Mouse (Mus musculus): ENCODE data around the gene Cpvl. TPM values are rescaled to one million over a fixed set of nuclear protein-coding genes. Genes with fewer than 3 reads are reported as not detected.

Cpvl gene
- polyA plus RNA-seq, 1 experiment from 2014 or later: 0.82 TPM

GRCm38 (mm10) chr6:53853546-53853945 is 124.9 kb downstream of the Cpvl start:
- Histone ChIP-seq H3K27ac (ENCODE audit: low read depth, low read length) (no peak overlapping the region), H3K27me3 (replicated peaks; ENCODE audit: control insufficient read depth, insufficient read depth, low read length) (no peaks in the 10 kb centered on the region), H3K4me3 (ENCODE audit: low read depth, low read length) (no peak overlapping the region), H3K9ac (ENCODE audit: low read depth, low read length) (no peak overlapping the region), H3K9me3 (ENCODE audit: control insufficient read depth) (no peaks in the 10 kb centered on the region), H3K36me3 (ENCODE audit: control insufficient read depth, insufficient read depth) (no peaks in the 10 kb centered on the region), H3K4me1 (replicated peaks; ENCODE audit: control insufficient read depth, insufficient read depth, low read length) (no peaks in the 10 kb centered on the region), H3K4me2 (replicated peaks; ENCODE audit: low read depth) (no peak overlapping the region)
- ATAC-seq: no peak
- WGBS: 40% methylated on average over 3 of the region's 3 CpGs
- TF ChIP-seq CTCF (IDR thresholded peaks at IDR 0.05; ENCODE audit: low read depth): no peak

DNA sequence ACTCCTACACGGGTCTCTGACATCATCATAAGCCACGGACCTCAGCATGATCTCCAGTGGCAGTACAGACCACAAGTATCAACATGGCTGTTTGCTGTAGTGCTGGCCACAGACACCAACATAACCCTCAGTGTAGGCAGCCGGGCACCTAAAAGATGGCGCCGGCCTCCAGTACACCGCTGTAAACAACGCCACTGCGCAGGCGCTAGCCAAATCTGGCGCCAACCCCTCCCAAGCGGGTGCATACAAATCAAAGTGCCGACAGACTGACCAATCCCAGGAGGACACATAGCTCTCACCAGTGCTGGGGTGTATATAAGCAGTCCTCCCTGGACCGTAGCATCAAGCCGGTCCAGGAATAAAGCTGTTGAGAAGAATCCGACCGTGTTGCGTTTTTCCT is 133.8 kb downstream of the Cpvl start:
- H3K9me3 ChIP-seq (ENCODE audit: control insufficient read depth): no peaks in the 10 kb centered on the region
- no peak for ATAC-seq
- WGBS: 95% methylated on average over 17 of the region's 17 CpGs
- no peak overlapping the region for H3K4me2 ChIP-seq (replicated peaks; ENCODE audit: low read depth)
- no peaks in the 10 kb centered on the region for H3K27me3 ChIP-seq (replicated peaks; ENCODE audit: control insufficient read depth, insufficient read depth, low read length)
- no peaks in the 10 kb centered on the region for H3K36me3 ChIP-seq (ENCODE audit: control insufficient read depth, insufficient read depth)
- H3K4me3 ChIP-seq (ENCODE audit: low read depth, low read length): no peak overlapping the region
- no peak overlapping the region for H3K27ac ChIP-seq (ENCODE audit: low read depth, low read length)
- TF ChIP-seq CTCF (IDR thresholded peaks at IDR 0.05; ENCODE audit: low read depth): no peak
- H3K4me1 ChIP-seq (replicated peaks; ENCODE audit: control insufficient read depth, insufficient read depth, low read length): no peaks in the 10 kb centered on the region
- H3K9ac ChIP-seq (ENCODE audit: low read depth, low read length): no peak overlapping the region

DNA sequence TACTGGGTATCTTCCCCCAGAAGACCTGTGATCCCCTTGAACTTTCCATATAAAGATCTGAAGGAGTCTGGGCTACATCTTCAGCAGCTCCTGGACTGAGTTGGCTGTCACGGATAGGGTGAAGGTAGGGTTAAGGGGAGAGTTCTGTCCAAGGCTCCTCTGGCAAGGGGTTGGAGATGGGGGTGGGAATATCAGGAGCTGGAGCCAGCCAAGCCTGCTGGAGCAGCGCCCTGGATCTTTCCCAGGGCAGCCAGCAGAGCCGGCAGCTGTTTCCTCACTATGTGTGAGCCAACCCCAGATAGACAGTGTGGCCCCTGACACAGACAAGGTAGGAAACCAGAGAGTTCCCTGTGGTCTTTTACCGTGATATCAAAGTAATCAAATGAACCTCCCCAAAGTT is 153.3 kb downstream of the Cpvl start:
- no peak for ATAC-seq

More for the DNA sequence above, 153.3 kb downstream of the Cpvl start:
- Histone ChIP-seq H3K4me3 (ENCODE audit: low read depth, low read length) (no peak overlapping the region), H3K36me3 (ENCODE audit: control insufficient read depth, insufficient read depth) (no peaks in the 10 kb centered on the region), H3K9me3 (ENCODE audit: control insufficient read depth) (no peaks in the 10 kb centered on the region), H3K27ac (ENCODE audit: low read depth, low read length) (no peak overlapping the region), H3K9ac (ENCODE audit: low read depth, low read length) (no peak overlapping the region), H3K27me3 (replicated peaks; ENCODE audit: control insufficient read depth, insufficient read depth, low read length) (peaks cover 14% of the 10 kb centered on the region; the same call in 1 of the 2 replicates), H3K4me1 (replicated peaks; ENCODE audit: control insufficient read depth, insufficient read depth, low read length) (no peaks in the 10 kb centered on the region), H3K4me2 (replicated peaks; ENCODE audit: low read depth) (no peak overlapping the region)
- TF ChIP-seq CTCF (IDR thresholded peaks at IDR 0.05; ENCODE audit: low read depth): no peak
- WGBS: 58% methylated on average over 4 of the region's 4 CpGs

Other genes with a start within 250 kb of the Cpvl start
- gene Tril, start 157.8 kb downstream of the Cpvl start, polyA plus RNA-seq (2015; fragmentation: Nextera tagmentation; extraction: Ambion mirVana): 5.7 TPM in 2 replicates
- 19.6 and 24.3 TPM in 2 replicates for gene Chn2, start 60.9 kb upstream of the Cpvl start, polyA plus RNA-seq (2015; fragmentation: Nextera tagmentation; extraction: Ambion mirVana)